ENCODE assay signal across 15 mouse cellular contexts in the genomic region with DNA sequence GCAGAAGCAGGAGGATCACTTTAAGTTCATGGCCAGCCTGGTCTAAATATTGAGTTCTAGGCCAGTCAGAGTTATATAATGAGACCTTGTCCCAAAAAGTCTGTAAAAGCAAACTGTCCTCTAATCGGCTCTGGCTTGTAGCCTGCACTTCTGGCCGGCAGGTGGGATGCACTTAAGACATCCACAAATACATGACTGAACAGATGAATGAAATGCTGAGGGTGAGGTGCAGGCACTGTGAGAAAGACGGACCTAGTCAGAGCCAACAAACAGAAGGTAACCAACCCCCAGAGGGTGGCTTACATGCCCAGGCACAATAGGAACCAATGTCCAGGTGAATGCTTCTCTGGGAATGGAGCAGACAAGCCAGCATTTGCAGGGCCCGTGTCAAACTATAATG. TPM values are rescaled to one million over a fixed set of nuclear protein-coding genes. Genes with fewer than 3 reads are reported as not detected.
DNase-seq lines count a peak whose midpoint lies in the region; ATAC-seq and TF ChIP-seq lines count a peak whose summit lies in the region.
"Had no signal": no experiment of that assay in that cellular context is flagged by ENCODE, and none has a peak within 500 bp of the region (broad histone marks: within the 10 kb centered on the region; RNA-seq: fewer than 3 reads in every experiment).

No protein-coding gene starts in this region.

- TF ChIP-seq CTCF in small intestine, adult 2 months (IDR thresholded peaks at IDR 0.05; ENCODE audit: extremely low read depth, insufficient read length, insufficient replicate concordance, low read depth, low read length): no peak

- H3K4me1 ChIP-seq in heart, embryonic 12.5 days (replicated peaks): peaks cover 50% of the 10 kb centered on the region
- peaks cover 60% of the 10 kb centered on the region for H3K4me1 ChIP-seq in liver, embryonic 13.5 days (replicated peaks)
- H3K4me1 ChIP-seq in liver, embryonic 12.5 days: peaks cover 56% of the 10 kb centered on the region
- peaks cover 45% of the 10 kb centered on the region; the same call in 1 of the 2 replicates for H3K4me1 ChIP-seq in small intestine, adult 2 months (ENCODE audit: control insufficient read depth, insufficient read depth, insufficient read length, low read length)
- H3K4me1 ChIP-seq in midbrain, embryonic 11.5 days (ENCODE audit: control insufficient read depth, insufficient read depth, low read length): peaks cover 12% of the 10 kb centered on the region

- no peaks in the 10 kb centered on the region for H3K9me3 ChIP-seq in heart, embryonic 12.5 days (replicated peaks)
- H3K9me3 ChIP-seq in liver, embryonic 13.5 days (replicated peaks): no peaks in the 10 kb centered on the region
- H3K9me3 ChIP-seq in liver, embryonic 12.5 days (replicated peaks): no peaks in the 10 kb centered on the region
- no peaks in the 10 kb centered on the region for H3K9me3 ChIP-seq in midbrain, embryonic 11.5 days (ENCODE audit: control insufficient read depth, low read length)
- H3K9me3 ChIP-seq: embryonic facial prominence, embryonic 12.5 days; forebrain, embryonic 12.5 days had no signal

- no peak overlapping the region for H3K4me2 ChIP-seq in heart, embryonic 12.5 days
- no peak overlapping the region for H3K4me2 ChIP-seq in liver, embryonic 13.5 days
- H3K4me2 ChIP-seq in liver, embryonic 12.5 days: no peak overlapping the region
- H3K4me2 ChIP-seq in midbrain, embryonic 11.5 days: no peak overlapping the region
- H3K4me2 ChIP-seq: embryonic facial prominence, embryonic 12.5 days; forebrain, embryonic 12.5 days; hindbrain, embryonic 14.5 days had no signal

- 56% methylated on average over 4 of the region's 4 CpGs for WGBS in heart, embryonic 12.5 days
- 48% methylated on average over 4 of the region's 4 CpGs for WGBS in liver, embryonic 13.5 days (ENCODE audit: insufficient replicate concordance)
- 41% methylated on average over 4 of the region's 4 CpGs for WGBS in liver, embryonic 12.5 days (ENCODE audit: insufficient replicate concordance)
- 57% methylated on average over 4 of the region's 4 CpGs for whole genome bisulfite sequencing in small intestine, adult 2 months
- WGBS in midbrain, embryonic 11.5 days: 87% methylated on average over 4 of the region's 4 CpGs

- H3K36me3 ChIP-seq in heart, embryonic 12.5 days: peaks cover 29% of the 10 kb centered on the region
- no peaks in the 10 kb centered on the region; the same call in 1 of the 2 replicates for H3K36me3 ChIP-seq in liver, embryonic 13.5 days
- no peaks in the 10 kb centered on the region for H3K36me3 ChIP-seq in liver, embryonic 12.5 days
- no peaks in the 10 kb centered on the region for H3K36me3 ChIP-seq in small intestine, adult 2 months (ENCODE audit: control insufficient read depth, insufficient read depth, low read length)
- no peaks in the 10 kb centered on the region for H3K36me3 ChIP-seq in midbrain, embryonic 11.5 days (ENCODE audit: control insufficient read depth, insufficient read depth, low read length)

- intact Hi-C loops in heart, postnatal 36 days (cut with DNase I): no loop called here

- peak; percentile 18 to 78 for DNase-seq in adrenal gland, adult (ENCODE audit: inconsistent age in 2 of 2, low spot score in 1 of 2)
- DNase-seq in adrenal gland, postnatal 10 days: no peak
- DNase-seq in heart, postnatal 36 days: no peak
- DNase-seq in liver, embryonic 13.5 days: no peak
- DNase-seq in midbrain, embryonic 11.5 days (ENCODE audit: low spot score, missing footprints): no peak
- DNase-seq: thymus, adult 18-20 months had no signal

- no peak overlapping the region for H3K4me3 ChIP-seq in heart, embryonic 12.5 days
- H3K4me3 ChIP-seq in liver, embryonic 13.5 days (replicated peaks): no peak overlapping the region
- H3K4me3 ChIP-seq in liver, embryonic 12.5 days: no peak overlapping the region
- H3K4me3 ChIP-seq in small intestine, adult 2 months (ENCODE audit: low read depth, low read length): no peak overlapping the region
- no peak overlapping the region for H3K4me3 ChIP-seq in midbrain, embryonic 11.5 days (ENCODE audit: low read depth, low read length)
- H3K4me3 ChIP-seq: embryonic facial prominence, embryonic 12.5 days; forebrain, embryonic 12.5 days had no signal

- no peaks in the 10 kb centered on the region for H3K27me3 ChIP-seq in heart, embryonic 12.5 days (replicated peaks)
- H3K27me3 ChIP-seq in liver, embryonic 13.5 days: no peaks in the 10 kb centered on the region
- H3K27me3 ChIP-seq in liver, embryonic 12.5 days (replicated peaks): no peaks in the 10 kb centered on the region
- H3K27me3 ChIP-seq in small intestine, adult 2 months (ENCODE audit: control insufficient read depth, insufficient read depth, low read length): no peaks in the 10 kb centered on the region
- no peaks in the 10 kb centered on the region for H3K27me3 ChIP-seq in midbrain, embryonic 11.5 days (ENCODE audit: control insufficient read depth, insufficient read depth, low read length)
- H3K27me3 ChIP-seq: embryonic facial prominence, embryonic 12.5 days; forebrain, embryonic 12.5 days had no signal

- ATAC-seq in heart, embryonic 12.5 days (ENCODE audit: insufficient number of reproducible peaks, low FRiP score): no peak
- ATAC-seq in liver, embryonic 13.5 days (ENCODE audit: low read depth): no peak
- no peak for ATAC-seq in liver, embryonic 12.5 days
- ATAC-seq in midbrain, embryonic 11.5 days (ENCODE audit: low FRiP score): no peak

- peak overlapping the region; percentile 34 for H3K9ac ChIP-seq in heart, embryonic 12.5 days
- H3K9ac ChIP-seq in liver, embryonic 13.5 days: no peak overlapping the region
- H3K9ac ChIP-seq in liver, embryonic 12.5 days: no peak overlapping the region
- no peak overlapping the region for H3K9ac ChIP-seq in midbrain, embryonic 11.5 days (ENCODE audit: low read length)
- H3K9ac ChIP-seq: embryonic facial prominence, embryonic 12.5 days; forebrain, embryonic 12.5 days; hindbrain, embryonic 14.5 days; liver, embryonic 14.5 days had no signal

- no peak for TF ChIP-seq POLR2A in small intestine, adult 2 months (IDR thresholded peaks at IDR 0.05; ENCODE audit: low read depth, low read length)

- H3K27ac ChIP-seq in heart, embryonic 12.5 days (ENCODE audit: poor library complexity, severe bottlenecking): peak overlapping the region; percentile 36
- H3K27ac ChIP-seq in liver, embryonic 13.5 days: 0 out of 2 replicates have a peak overlapping the region, but pooled peaks have one; percentile 15
- no peak overlapping the region for H3K27ac ChIP-seq in liver, embryonic 12.5 days
- peak overlapping the region; percentile 6 for H3K27ac ChIP-seq in small intestine, adult 2 months (ENCODE audit: insufficient read depth, low read depth, low read length)
- no peak overlapping the region for H3K27ac ChIP-seq in midbrain, embryonic 11.5 days (ENCODE audit: low read depth, low read length)
- H3K27ac ChIP-seq: embryonic facial prominence, embryonic 12.5 days; forebrain, embryonic 12.5 days; hindbrain, embryonic 14.5 days; liver, embryonic 14.5 days had no signal

RNA-seq across cellular contexts. Expression of a gene that starts 5.2 kb away (rescaled TPM):
- 10 to 100 TPM; 16.9 to 25.6 TPM for total RNA-seq in adrenal gland, postnatal 10 days (2021)
- polyA plus RNA-seq in heart, embryonic 12.5 days (2016; fragmentation: Nextera tagmentation; extraction: Ambion mirVana): 17.1 and 18.1 TPM in 2 replicates
- total RNA-seq in heart, postnatal 36 days (2021): 10 to 100 TPM; 18.4 to 21.2 TPM
- polyA plus RNA-seq in liver, embryonic 13.5 days (2015; fragmentation: Nextera tagmentation; extraction: Ambion mirVana): 6.5 and 7.0 TPM in 2 replicates
- 9.9 and 11.8 TPM in 2 replicates for polyA plus RNA-seq in liver, embryonic 12.5 days (2016; fragmentation: Nextera tagmentation; extraction: Ambion mirVana)
- polyA plus RNA-seq in small intestine, adult 2 months (2012; rRNA removed): 20.7 and 43.4 TPM in 2 replicates
- 15.0 and 15.9 TPM in 2 replicates for polyA plus RNA-seq in midbrain, embryonic 11.5 days (2014; fragmentation: Nextera tagmentation; extraction: Ambion mirVana)

RNA-seq across cellular contexts. Expression of a gene that starts 30.4 kb away (rescaled TPM):
- total RNA-seq in adrenal gland, postnatal 10 days (2021): 100 to 1,000 TPM; 101 to 118 TPM
- 69.8 and 72.1 TPM in 2 replicates for polyA plus RNA-seq in heart, embryonic 12.5 days (2016; fragmentation: Nextera tagmentation; extraction: Ambion mirVana)
- 10 to 100 TPM; 45.6 to 48.2 TPM for total RNA-seq in heart, postnatal 36 days (2021)
- polyA plus RNA-seq in liver, embryonic 13.5 days (2015; fragmentation: Nextera tagmentation; extraction: Ambion mirVana): 126 and 152 TPM in 2 replicates
- polyA plus RNA-seq in liver, embryonic 12.5 days (2016; fragmentation: Nextera tagmentation; extraction: Ambion mirVana): 161 and 171 TPM in 2 replicates
- polyA plus RNA-seq in small intestine, adult 2 months (2012; rRNA removed): 59.8 and 74.1 TPM in 2 replicates
- polyA plus RNA-seq in midbrain, embryonic 11.5 days (2014; fragmentation: Nextera tagmentation; extraction: Ambion mirVana): 47.2 and 50.9 TPM in 2 replicates

RNA-seq across cellular contexts. Expression of a gene that starts 30.5 kb away (rescaled TPM):
- total RNA-seq in adrenal gland, postnatal 10 days (2021): 1 to 10 TPM in 1 of 2 experiments, under 1 TPM in 1; 0.30 to 1.4 TPM
- 0.36 and 1.2 TPM in 2 replicates for polyA plus RNA-seq in heart, embryonic 12.5 days (2016; fragmentation: Nextera tagmentation; extraction: Ambion mirVana)
- under 1 TPM in 1 of 2 experiments, not detected in 1; 0.19 TPM for total RNA-seq in heart, postnatal 36 days (2021)
- 5.1 and 7.2 TPM in 2 replicates for polyA plus RNA-seq in liver, embryonic 13.5 days (2015; fragmentation: Nextera tagmentation; extraction: Ambion mirVana)
- 5.0 and 7.3 TPM in 2 replicates for polyA plus RNA-seq in liver, embryonic 12.5 days (2016; fragmentation: Nextera tagmentation; extraction: Ambion mirVana)
- polyA plus RNA-seq in small intestine, adult 2 months (2012; rRNA removed): 0.51 TPM in 1 of 2 replicates, not detected in the other
- 0.37 TPM in 1 of 2 replicates, not detected in the other for polyA plus RNA-seq in midbrain, embryonic 11.5 days (2014; fragmentation: Nextera tagmentation; extraction: Ambion mirVana)
- total RNA-seq: gastrocnemius, adult 8-10 months; megakaryocyte-erythroid progenitor cell, adult 5-6 weeks had no signal
- polyA plus RNA-seq: hindbrain, embryonic 14.5 days had no signal

RNA-seq across cellular contexts. Expression of a gene that starts 33.6 kb away (rescaled TPM):
- 1 to 10 TPM in 1 of 2 experiments, under 1 TPM in 1; 0.78 to 2.7 TPM for total RNA-seq in adrenal gland, postnatal 10 days (2021)
- 0.19 and 0.40 TPM in 2 replicates for polyA plus RNA-seq in heart, embryonic 12.5 days (2016; fragmentation: Nextera tagmentation; extraction: Ambion mirVana)
- total RNA-seq in heart, postnatal 36 days (2021): under 1 TPM; 0.41 to 0.64 TPM
- polyA plus RNA-seq in liver, embryonic 13.5 days (2015; fragmentation: Nextera tagmentation; extraction: Ambion mirVana): 0.65 and 1.00 TPM in 2 replicates
- 0.83 and 0.91 TPM in 2 replicates for polyA plus RNA-seq in liver, embryonic 12.5 days (2016; fragmentation: Nextera tagmentation; extraction: Ambion mirVana)
- polyA plus RNA-seq in small intestine, adult 2 months (2012; rRNA removed): 0.72 and 2.6 TPM in 2 replicates
- polyA plus RNA-seq in midbrain, embryonic 11.5 days (2014; fragmentation: Nextera tagmentation; extraction: Ambion mirVana): 0.91 and 1.1 TPM in 2 replicates

RNA-seq across cellular contexts. Expression of a gene that starts 38.1 kb away (rescaled TPM):
- not detected for total RNA-seq in adrenal gland, postnatal 10 days (2021)
- 0.08 and 0.17 TPM in 2 replicates for polyA plus RNA-seq in heart, embryonic 12.5 days (2016; fragmentation: Nextera tagmentation; extraction: Ambion mirVana)
- total RNA-seq in heart, postnatal 36 days (2021): under 1 TPM; 0.19 to 0.33 TPM
- 0.24 and 0.32 TPM in 2 replicates for polyA plus RNA-seq in liver, embryonic 13.5 days (2015; fragmentation: Nextera tagmentation; extraction: Ambion mirVana)
- 0.36 and 0.49 TPM in 2 replicates for polyA plus RNA-seq in liver, embryonic 12.5 days (2016; fragmentation: Nextera tagmentation; extraction: Ambion mirVana)
- 0.04 TPM in 1 of 2 replicates, not detected in the other for polyA plus RNA-seq in small intestine, adult 2 months (2012; rRNA removed)
- not detected in 2 replicates for polyA plus RNA-seq in midbrain, embryonic 11.5 days (2014; fragmentation: Nextera tagmentation; extraction: Ambion mirVana)
- total RNA-seq: gastrocnemius, adult 8-10 months had no signal

Comparison
In these comparisons a context has a peak if more than half of its experiments do, and no peak if none do; other contexts are left out.
1. DNase-seq: peak in adrenal gland, adult (2 of 2); none in adrenal gland, postnatal 10 days (single experiment), heart, postnatal 36 days (0 of 2), liver, embryonic 13.5 days (single experiment) and midbrain, embryonic 11.5 days (single experiment).
2. H3K27ac ChIP-seq: peak in heart, embryonic 12.5 days (single experiment), liver, embryonic 13.5 days (single experiment) and small intestine, adult 2 months (single experiment); none in liver, embryonic 12.5 days (single experiment) and midbrain, embryonic 11.5 days (single experiment).